Mouse (Mus musculus) brain, embryonic 14.5 days (tissue): ENCODE data around the gene Rasgef1a.

Experiments used
- CTCF ChIP-seq: fragments of 200-500 bp; IDR thresholded peaks from 2 replicates; pipeline ENCODE4 v1.5.1; 2012; ENCODE audit warnings: inconsistent platforms, mild to moderate bottlenecking, moderate library complexity, borderline replicate concordance; ENCODE audit not compliant: insufficient read depth, insufficient read length; ENCODE audit errors: extremely low read depth
- POLR2A ChIP-seq: fragments of 200-500 bp; IDR thresholded peaks from 2 replicates; pipeline ENCODE4 v1.6.1; 2012; ENCODE audit warnings: mild to moderate bottlenecking, inconsistent platforms, borderline replicate concordance; ENCODE audit not compliant: poor library complexity, insufficient read depth, insufficient read length, severe bottlenecking; ENCODE audit errors: extremely low read depth

- TF ChIP-seq CTCF (no peak), POLR2A (no peak)
Observed at GRCm38 (mm10) chr6:118046924-118047323, 35.7 kb downstream of the Rasgef1a start.
